Mouse (Mus musculus): ENCODE measurements around the gene Exoc6. TPM values are rescaled to one million over a fixed set of nuclear protein-coding genes. Genes with fewer than 3 reads are reported as not detected.

Exoc6 gene
- polyA plus RNA-seq, 1 experiment from 2014 or later = 12.6 TPM

DNA sequence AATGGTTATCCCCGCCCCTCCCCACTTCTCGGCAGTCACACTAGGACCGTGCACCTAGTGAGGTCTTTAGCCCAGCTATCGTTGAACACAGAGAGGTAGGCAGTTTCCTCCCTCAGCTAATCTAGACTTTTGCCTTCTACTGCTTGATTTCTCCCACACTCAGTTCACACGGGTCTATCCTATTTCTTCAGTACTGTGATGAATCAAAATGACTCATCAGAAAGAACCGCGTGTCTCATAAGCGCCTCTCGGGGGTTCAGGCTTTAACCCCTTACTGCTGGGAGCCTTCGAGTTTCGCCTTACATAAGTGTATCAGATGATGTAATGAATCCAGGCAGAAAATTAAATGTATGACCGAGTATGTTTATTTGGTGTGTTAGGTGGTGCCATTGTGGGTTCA is 123.2 kb downstream of the Exoc6 start:
- H3K27me3 ChIP-seq = peaks cover 13% of the 10 kb centered on the region; the same call in 1 of the 2 replicates
- no peak overlapping the region for H3K4me2 ChIP-seq (replicated peaks)
- H3K36me3 ChIP-seq = no peaks in the 10 kb centered on the region
- H3K9me3 ChIP-seq = no peaks in the 10 kb centered on the region
- no peak overlapping the region for H3K27ac ChIP-seq
- WGBS = 55% methylated on average over 12 of the region's 12 CpGs
- no peaks in the 10 kb centered on the region for H3K4me1 ChIP-seq (replicated peaks)
- H3K9ac ChIP-seq (replicated peaks) = no peak overlapping the region
- H3K4me3 ChIP-seq (replicated peaks) = no peak overlapping the region
- ATAC-seq = no peak

DNA sequence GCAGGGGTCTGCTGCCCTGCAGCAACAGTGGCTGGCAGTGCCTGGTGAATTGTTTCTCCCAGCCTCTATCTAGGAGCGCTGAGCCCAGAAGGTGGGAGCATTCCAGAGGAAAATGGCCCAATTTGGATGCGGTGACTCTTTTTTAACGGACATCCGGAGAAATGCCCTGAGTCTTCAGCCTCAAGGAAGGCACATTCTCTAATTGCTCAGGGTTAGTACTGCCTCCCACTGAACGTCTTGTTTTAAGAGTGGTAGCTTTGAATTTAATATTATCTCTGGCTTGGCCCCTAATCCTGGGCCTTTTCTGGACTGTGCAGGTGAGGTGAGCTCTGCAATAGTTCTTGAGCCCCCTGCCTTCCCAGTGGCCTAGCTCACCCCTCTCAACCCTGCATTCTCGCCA is 135.1 kb downstream of the Exoc6 start, which contains the start of gene Cyp26c1:
Gene Cyp26c1, plus strand, starts transcription at position 301 of the 400 bp plus-strand sequence.
- no peak within 1 kb of the TSS for H3K4me3 ChIP-seq (replicated peaks)
- no peak for ATAC-seq
- no peak within 1 kb of the TSS for H3K27ac ChIP-seq
- no peaks in the 10 kb centered on the region for H3K9me3 ChIP-seq
- no peaks in the 10 kb centered on the region for H3K36me3 ChIP-seq
- H3K9ac ChIP-seq (replicated peaks) = no peak within 1 kb of the TSS
- WGBS = 6% methylated on average over 6 of the region's 6 CpGs
- no peak within 1 kb of the TSS for H3K4me2 ChIP-seq (replicated peaks)
- peaks cover 4% of the 10 kb centered on the region; the same call in 1 of the 2 replicates for H3K4me1 ChIP-seq (replicated peaks)
- H3K27me3 ChIP-seq = peaks cover 89% of the 10 kb centered on the region

DNA sequence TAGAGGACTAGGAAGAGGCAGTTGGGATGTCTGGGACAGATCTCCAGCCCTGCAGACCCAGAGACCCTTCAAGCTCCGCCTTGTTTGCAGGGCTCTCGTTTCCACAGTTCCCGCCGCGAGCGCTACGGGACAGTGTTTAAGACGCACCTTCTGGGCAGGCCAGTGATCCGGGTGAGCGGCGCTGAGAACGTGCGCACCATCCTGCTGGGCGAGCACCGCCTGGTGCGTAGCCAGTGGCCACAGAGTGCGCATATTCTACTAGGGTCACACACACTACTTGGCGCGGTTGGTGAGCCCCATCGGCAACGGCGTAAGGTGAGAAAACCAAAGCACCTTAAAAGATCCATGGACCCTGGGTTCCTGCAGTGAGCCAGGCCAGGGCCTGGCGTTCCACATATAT is 136.1 kb downstream of the Exoc6 start:
- peaks cover 96% of the 10 kb centered on the region for H3K27me3 ChIP-seq
- no peaks in the 10 kb centered on the region for H3K9me3 ChIP-seq
- no peak overlapping the region for H3K4me3 ChIP-seq (replicated peaks)
- H3K27ac ChIP-seq = no peak overlapping the region
- 5% methylated on average over 23 of the region's 23 CpGs for WGBS
- H3K4me1 ChIP-seq (replicated peaks) = peaks cover 10% of the 10 kb centered on the region
- ATAC-seq = no peak
- H3K9ac ChIP-seq (replicated peaks) = no peak overlapping the region
- no peaks in the 10 kb centered on the region for H3K36me3 ChIP-seq
- no peak overlapping the region for H3K4me2 ChIP-seq (replicated peaks)

DNA sequence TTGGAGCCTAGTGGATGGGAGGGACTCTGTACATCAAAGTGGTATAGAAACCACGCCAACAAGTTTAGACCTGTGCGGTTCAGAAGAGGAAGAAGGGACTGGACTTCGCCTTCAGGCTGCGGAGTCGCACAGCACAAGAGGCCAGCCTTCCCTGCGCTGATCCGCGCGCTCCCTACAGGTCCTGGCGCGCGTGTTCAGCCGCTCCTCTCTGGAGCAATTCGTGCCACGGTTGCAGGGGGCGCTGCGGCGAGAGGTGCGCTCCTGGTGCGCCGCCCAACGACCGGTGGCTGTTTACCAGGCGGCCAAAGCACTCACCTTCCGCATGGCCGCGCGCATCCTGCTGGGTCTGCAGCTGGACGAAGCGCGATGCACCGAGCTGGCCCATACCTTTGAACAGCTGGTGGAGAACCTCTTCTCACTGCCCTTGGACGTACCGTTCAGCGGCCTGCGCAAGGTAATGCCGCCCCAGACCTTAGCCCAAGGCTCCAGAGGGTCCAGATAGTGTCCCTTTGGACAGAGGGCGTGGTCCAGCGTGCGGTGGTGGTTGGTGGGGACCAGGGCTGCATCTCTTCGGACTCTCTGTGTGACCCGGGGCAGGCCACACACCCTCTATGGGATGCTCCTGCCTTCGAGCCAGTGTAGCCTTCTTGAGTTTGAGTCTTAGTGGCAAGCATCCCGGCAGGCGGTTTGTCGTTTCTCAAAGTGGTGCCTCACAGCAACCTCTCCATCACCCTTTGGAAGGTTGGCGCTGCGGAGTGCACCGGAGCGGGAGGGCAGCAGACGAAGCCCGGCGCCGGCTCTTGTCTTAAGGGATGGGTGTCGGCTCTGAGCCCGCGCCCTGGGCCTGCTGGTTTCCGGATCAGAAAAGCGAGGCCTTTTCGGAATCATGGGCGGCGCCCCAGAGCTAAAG is 137.0 kb downstream of the Exoc6 start:
- H3K4me3 ChIP-seq (replicated peaks) = no peak overlapping the region
- no peak overlapping the region for H3K4me2 ChIP-seq (replicated peaks)
- H3K4me1 ChIP-seq (replicated peaks) = peaks cover 10% of the 10 kb centered on the region
- no peak overlapping the region for H3K27ac ChIP-seq
- H3K36me3 ChIP-seq = no peaks in the 10 kb centered on the region
- H3K27me3 ChIP-seq = peaks cover 98% of the 10 kb centered on the region
- H3K9ac ChIP-seq (replicated peaks) = no peak overlapping the region
- no peaks in the 10 kb centered on the region for H3K9me3 ChIP-seq
- ATAC-seq = peak; percentile 28; the same call in 1 of the 2 replicates
- WGBS = 1% methylated on average over 61 of the region's 62 CpGs

DNA sequence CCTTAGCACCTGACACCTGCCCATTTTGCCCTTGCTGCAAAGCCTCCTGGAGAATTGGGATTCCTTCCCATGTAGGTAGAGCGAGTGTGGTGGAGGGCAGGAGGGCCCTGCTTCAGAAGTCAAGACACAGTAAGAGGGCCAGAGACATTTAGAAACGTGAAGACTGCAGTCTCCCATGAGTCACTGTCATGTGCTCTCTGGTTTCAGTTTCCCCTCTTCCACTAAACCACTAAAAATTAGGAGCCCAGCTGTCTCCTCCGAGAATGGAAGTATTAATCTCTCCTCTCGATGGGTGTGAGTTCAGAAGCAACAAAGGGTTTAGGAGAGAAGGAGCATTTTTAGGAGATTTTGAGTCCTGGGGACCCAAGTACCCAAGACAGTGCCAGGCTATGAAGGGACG is 139.3 kb downstream of the Exoc6 start:
- Histone ChIP-seq H3K4me2 (replicated peaks) (no peak overlapping the region), H3K9ac (replicated peaks) (no peak overlapping the region), H3K4me3 (replicated peaks) (no peak overlapping the region), H3K27me3 (peaks cover 100% of the 10 kb centered on the region), H3K36me3 (no peaks in the 10 kb centered on the region), H3K27ac (no peak overlapping the region), H3K9me3 (no peaks in the 10 kb centered on the region), H3K4me1 (replicated peaks) (peaks cover 18% of the 10 kb centered on the region)
- WGBS = 55% methylated on average over 5 of the region's 5 CpGs
- ATAC-seq = no peak

DNA sequence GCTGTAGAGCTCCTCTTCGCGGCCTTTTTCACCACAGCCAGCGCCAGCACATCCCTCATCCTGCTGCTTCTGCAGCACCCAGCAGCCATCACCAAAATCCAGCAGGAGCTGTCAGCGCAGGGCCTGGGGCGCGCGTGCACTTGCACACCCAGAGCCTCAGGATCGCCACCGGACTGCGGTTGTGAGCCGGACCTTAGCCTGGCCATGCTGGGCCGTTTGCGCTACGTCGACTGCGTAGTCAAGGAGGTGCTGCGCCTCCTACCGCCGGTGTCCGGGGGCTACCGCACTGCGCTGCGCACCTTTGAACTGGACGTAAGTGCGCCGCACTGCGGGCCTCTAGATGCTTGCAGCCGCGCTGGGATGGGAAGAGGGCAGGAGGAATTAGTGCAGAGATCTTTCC is 140.5 kb downstream of the Exoc6 start:
- H3K27me3 ChIP-seq = peaks cover 100% of the 10 kb centered on the region
- H3K4me1 ChIP-seq (replicated peaks) = peaks cover 14% of the 10 kb centered on the region
- ATAC-seq = 0 out of 2 replicates have a peak, but pooled peaks have one; percentile 10
- H3K36me3 ChIP-seq = no peaks in the 10 kb centered on the region
- H3K9ac ChIP-seq (replicated peaks) = no peak overlapping the region
- H3K9me3 ChIP-seq = no peaks in the 10 kb centered on the region
- no peak overlapping the region for H3K27ac ChIP-seq
- H3K4me3 ChIP-seq (replicated peaks) = peak overlapping the region; percentile 22
- peak overlapping the region; percentile 34 for H3K4me2 ChIP-seq (replicated peaks)
- under 1% methylated on average over 29 of the region's 29 CpGs for WGBS

DNA sequence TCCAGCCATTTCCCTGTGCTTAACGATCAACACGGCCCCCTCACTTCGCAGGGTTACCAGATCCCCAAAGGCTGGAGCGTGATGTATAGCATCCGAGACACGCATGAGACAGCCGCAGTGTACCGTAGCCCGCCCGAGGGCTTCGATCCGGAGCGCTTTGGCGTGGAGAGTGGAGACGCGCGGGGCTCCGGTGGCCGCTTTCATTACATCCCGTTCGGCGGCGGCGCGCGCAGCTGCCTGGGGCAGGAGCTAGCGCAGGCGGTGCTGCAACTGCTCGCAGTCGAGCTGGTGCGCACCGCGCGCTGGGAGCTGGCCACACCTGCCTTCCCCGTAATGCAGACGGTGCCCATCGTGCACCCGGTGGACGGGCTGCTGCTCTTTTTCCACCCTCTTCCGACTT is 142.7 kb downstream of the Exoc6 start:
- no peaks in the 10 kb centered on the region for H3K9me3 ChIP-seq
- peaks cover 30% of the 10 kb centered on the region for H3K4me1 ChIP-seq (replicated peaks)
- H3K9ac ChIP-seq (replicated peaks) = 0 out of 2 replicates have a peak overlapping the region, but pooled peaks have one; percentile 28
- H3K4me3 ChIP-seq (replicated peaks) = peak overlapping the region; percentile 33
- peak overlapping the region; percentile 56 for H3K4me2 ChIP-seq (replicated peaks)
- under 1% methylated on average over 40 of the region's 40 CpGs for WGBS
- ATAC-seq = peak; percentile 76
- no peak overlapping the region for H3K27ac ChIP-seq
- H3K27me3 ChIP-seq = peaks cover 100% of the 10 kb centered on the region
- no peaks in the 10 kb centered on the region for H3K36me3 ChIP-seq

DNA sequence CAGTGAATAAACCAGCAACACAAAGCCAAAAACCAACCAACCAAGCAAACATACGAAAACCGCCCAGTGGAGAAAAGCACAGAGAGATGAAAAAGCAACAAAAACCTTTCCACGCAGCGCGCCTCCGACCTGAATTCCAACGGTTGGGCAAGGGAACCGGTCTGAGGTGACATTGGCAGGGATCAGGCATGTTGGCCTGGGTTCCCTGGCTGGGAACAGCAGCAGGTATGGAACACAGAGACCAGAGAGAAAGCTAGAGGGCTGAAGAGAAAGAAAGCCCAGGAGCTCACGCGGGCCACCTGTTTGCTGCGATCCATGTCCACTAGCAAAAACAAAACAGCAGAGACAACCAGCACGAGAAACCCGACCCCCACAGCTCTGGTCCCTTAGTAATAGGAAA is 144.9 kb downstream of the Exoc6 start:
- H3K9ac ChIP-seq (replicated peaks) = no peak overlapping the region
- H3K27ac ChIP-seq = no peak overlapping the region
- H3K4me2 ChIP-seq (replicated peaks) = no peak overlapping the region
- H3K4me1 ChIP-seq (replicated peaks) = peaks cover 44% of the 10 kb centered on the region
- WGBS = 29% methylated on average over 13 of the region's 13 CpGs
- peaks cover 100% of the 10 kb centered on the region for H3K27me3 ChIP-seq
- no peaks in the 10 kb centered on the region for H3K9me3 ChIP-seq
- H3K4me3 ChIP-seq (replicated peaks) = no peak overlapping the region
- no peak for ATAC-seq
- H3K36me3 ChIP-seq = no peaks in the 10 kb centered on the region

DNA sequence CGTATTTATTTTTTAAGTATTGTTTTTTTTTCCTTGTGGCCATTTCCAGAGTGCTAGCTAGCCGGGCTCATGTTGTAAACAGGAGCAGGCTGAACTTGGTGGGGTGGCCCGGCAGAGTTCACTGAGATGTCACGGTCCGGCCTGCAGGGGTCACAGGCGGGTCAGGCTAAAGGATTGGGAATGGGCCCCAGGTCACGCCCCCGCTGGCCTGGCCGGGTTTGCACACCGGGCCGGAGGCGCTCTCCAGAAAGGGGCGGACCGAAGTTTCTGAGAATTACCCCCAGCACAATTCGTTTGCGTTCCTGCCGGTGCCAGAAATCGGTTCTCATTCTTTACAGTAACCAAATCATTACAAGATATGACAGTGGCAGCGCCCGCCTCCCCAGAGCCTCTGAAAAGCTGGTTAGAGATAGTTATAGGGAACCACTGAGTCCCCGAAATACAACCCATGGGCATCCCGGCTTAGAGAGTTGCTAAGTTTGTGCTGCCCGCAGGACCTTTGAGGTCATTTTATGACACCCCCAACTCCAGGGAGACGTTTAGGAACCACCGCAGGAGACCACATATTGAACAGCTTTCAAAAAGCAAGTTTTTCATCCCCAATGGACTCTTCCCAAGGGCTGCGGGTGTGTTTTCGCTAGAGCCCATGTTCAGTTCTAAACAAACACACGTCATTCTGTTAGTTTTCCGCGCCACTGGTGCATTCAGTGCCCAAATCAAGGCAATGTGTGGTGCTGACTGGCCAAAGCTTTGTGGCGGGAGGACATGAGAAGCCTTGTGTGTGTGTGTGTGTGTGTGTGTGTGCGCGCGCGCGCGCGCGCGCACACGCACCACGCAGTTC is 145.8 kb downstream of the Exoc6 start:
- Histone ChIP-seq H3K27ac (no peak overlapping the region), H3K9me3 (no peaks in the 10 kb centered on the region), H3K4me2 (replicated peaks) (peak overlapping the region; percentile 18; the same call in 1 of the 2 replicates), H3K9ac (replicated peaks) (no peak overlapping the region), H3K36me3 (no peaks in the 10 kb centered on the region), H3K4me3 (replicated peaks) (no peak overlapping the region; the same call in 1 of the 2 replicates), H3K4me1 (replicated peaks) (peaks cover 38% of the 10 kb centered on the region), H3K27me3 (peaks cover 100% of the 10 kb centered on the region)
- WGBS = 3% methylated on average over 42 of the region's 42 CpGs
- no peak for ATAC-seq

DNA sequence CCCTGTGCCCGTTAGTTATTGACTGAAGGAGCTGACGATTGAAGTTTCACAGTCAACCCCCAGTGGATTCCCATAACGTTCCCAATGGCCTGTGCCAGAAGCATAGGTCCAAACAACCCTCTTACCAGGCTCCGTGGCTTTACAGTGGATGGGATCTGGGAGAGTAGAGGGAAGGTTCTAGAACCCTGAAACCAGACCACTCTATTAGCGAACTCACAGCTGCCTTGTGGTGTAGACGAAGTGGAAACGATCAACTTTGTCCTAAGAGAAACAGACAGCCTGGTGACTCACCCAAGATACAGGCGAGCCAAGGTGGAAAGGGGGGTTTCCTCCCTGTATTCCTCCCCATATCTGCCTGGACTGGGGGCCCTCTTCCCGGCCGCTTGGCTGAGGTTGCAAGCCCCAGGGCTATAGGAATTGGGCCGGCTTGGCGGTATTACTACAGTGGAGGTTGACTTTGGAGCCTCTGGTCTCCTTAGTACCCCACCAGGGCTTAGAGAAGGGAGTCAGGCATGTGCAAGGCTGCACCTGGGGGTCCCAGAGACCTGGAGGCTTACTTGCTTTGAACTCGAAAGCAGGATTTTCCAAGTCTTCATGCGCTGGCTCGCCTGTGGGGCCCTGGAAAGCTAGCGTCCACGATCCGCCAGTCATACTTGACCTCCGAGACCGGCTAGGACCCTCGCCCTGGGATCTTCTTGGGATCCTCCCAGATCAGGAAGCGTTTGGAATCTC is 146.6 kb downstream of the Exoc6 start:
- no peak for ATAC-seq
- WGBS = 3% methylated on average over 22 of the region's 22 CpGs
- peak overlapping the region; percentile 52; the same call in 1 of the 2 replicates for H3K4me2 ChIP-seq (replicated peaks)

DNA sequence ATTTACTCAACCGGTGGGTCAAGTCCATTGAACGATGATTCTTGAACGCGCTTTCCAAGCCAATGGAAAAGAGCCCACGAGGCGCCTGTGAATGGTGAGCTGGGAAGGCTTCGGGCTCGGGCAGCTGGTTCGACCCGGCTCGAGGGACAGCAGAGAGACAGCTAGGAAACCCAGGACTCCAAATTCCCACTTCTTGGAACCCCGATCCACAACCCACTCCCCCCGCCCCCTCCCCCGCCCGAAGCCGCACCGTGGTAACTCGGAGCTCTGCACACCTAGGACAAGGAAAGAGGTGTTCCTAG is 147.1 kb downstream of the Exoc6 start:
- Histone ChIP-seq H3K36me3 (no peaks in the 10 kb centered on the region), H3K27ac (no peak overlapping the region), H3K27me3 (peaks cover 99% of the 10 kb centered on the region), H3K9me3 (no peaks in the 10 kb centered on the region), H3K4me2 (replicated peaks) (peak overlapping the region; percentile 52), H3K4me1 (replicated peaks) (peaks cover 38% of the 10 kb centered on the region), H3K4me3 (replicated peaks) (peak overlapping the region; percentile 30), H3K9ac (replicated peaks) (no peak overlapping the region)
- WGBS = under 1% methylated on average over 18 of the region's 18 CpGs
- no peak for ATAC-seq

More for the DNA sequence above, 146.6 kb downstream of the Exoc6 start:
- H3K36me3 ChIP-seq = no peaks in the 10 kb centered on the region
- H3K4me3 ChIP-seq (replicated peaks) = no peak overlapping the region; the same call in none of the 2 replicates
- H3K4me1 ChIP-seq (replicated peaks) = peaks cover 38% of the 10 kb centered on the region
- no peaks in the 10 kb centered on the region for H3K9me3 ChIP-seq
- H3K9ac ChIP-seq (replicated peaks) = no peak overlapping the region
- H3K27ac ChIP-seq = no peak overlapping the region
- peaks cover 99% of the 10 kb centered on the region for H3K27me3 ChIP-seq
